Mouse (Mus musculus) cerebellum, adult 9-11 months (tissue): Measurements from ENCODE around the gene Olfr734.

Experiments used
- DNase-seq: peaks from one replicate; pipeline ENCODE4 v3.0.0; 2022

The Olfr734 gene

DNA sequence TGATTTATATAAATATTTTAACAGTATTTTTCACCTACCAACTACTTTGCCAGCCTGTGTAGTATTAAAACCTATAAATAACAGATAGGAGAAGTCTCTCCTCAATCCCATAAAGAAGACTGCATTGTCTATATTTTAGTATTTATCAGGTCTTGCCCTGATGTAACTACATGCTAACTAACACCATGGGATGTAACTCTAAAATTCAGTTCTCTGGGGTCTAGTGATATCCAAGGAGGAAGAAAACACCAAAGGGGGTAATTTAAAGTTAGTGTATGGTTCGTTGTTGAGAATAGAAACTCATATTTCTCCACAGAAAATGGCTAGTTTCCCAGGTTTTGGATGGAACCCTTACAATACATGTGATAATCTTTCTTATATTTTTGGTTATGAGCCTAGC is at the start of gene Olfr734:
TSS of gene Olfr734 (minus strand) at position 101 of the 400 bp plus-strand sequence.
- no peak for DNase-seq

DNA sequence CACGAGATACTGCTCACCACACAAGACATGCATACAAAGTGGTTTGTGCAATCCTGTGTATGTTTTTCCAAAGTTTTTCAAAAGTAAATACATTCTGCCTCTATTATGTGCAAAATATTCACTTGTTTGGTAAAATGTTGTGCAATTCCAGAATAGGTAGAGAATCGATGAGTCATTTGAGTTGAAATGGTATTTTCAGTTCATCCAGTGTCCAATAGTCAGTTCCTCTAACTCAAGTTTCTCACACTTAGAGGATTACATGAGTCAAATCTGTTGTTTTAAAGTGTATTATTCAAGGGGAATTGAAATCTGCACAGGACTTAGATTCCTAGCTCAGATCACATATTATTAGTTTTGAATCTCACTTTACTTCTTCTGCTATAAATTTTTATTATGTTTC is 37.0 kb upstream of the Olfr734 start:
- no peak for DNase-seq

DNA sequence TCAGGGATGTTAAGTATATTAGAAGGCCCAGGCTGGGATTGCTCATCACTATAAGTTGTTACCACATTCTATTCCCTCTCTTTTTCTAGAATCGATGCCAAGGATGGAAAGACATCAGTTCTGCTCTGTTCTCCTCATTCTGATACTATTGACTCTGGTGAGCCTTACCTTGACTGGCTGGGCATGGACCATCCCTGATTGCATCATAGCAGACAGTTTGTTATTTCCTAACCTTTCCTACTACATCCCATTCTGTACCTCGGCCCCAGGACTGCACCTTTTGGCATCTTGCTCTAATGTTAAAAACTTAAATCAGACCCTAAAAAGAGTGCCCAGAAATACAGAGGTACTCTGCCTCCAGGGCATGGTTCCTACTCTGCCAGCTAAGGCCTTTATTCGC is 33.9 kb upstream of the Olfr734 start:
- no peak for DNase-seq

DNA sequence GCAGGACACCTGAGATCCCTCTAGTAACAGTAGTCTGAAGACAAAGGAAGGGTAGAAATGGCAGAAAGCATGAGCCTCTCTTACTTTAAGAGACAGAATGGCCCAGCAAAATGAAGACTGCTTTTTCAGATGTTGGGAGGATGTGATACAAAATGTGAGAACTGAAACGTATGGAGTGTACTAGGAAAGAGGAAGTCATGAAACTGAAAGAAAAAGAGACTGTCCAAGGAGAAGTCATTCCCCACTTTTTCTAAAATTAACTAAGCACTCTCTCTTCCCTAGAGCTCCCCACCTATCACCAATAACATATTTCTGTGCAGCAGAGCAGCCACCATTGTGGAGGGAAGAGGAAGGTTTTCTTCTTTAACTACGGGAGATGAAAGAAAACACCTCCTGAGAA is 31.0 kb upstream of the Olfr734 start, which contains the start of gene Tlr11:
TSS of gene Tlr11 (plus strand) at position 322 of the 400 bp plus-strand sequence.
- no peak for DNase-seq

DNA sequence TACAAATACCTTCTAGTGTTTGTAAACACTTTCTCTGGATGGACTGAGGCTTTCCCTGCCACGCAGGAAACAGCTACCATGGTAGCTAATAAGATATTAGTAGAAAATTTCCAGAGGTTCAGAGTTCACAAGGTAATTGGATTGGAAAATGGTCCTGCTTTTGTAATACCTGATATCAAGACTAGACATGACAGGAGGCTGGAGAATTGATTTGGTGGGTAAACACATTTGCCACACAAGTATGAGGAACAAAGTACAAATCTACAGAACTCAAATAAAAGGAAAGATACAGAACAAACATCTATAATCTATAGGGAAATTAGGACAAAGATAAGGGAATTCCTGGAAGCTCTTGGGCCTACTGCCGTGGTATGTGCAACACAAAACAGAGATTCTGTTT is 30.2 kb upstream of the Olfr734 start:
- DNase-seq = no peak

DNA sequence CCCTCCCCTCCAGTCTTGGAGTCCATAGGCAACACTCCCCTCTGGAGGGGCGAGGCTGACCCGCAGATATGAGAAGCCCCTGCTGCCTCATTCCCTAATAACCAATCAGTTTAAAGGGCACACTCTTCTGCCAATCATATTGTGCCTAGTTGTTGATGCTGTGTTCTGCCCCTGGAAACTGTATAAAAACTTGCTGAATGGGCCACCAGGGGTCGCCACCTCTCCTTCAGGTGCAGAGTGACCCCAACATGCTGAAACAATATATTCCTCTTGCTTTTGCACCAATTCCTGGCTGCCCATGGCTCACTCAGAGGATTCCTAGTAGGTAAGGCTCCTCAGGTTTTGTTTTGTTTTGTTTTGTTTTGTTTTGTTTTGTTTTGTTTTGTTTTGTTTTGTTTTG is 25.9 kb upstream of the Olfr734 start:
- no peak for DNase-seq

DNA sequence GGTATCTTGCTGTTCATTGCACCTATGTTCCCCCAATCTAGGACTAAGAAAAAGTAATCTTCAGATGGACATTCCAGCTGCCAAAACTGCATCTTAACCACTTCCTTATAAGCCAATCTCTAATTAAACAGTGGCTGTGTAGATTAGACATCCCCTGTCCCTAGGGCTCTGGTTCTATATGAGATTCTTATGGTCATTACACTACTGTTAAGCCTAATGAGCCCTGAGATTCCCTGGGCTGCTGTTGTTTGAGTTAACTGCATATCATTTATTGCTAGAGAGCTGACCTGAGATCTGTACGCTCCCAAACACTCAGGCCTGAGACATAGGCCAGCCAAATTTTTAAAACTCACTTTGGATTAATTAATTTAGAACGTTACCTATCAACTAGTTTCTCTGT is 22.2 kb upstream of the Olfr734 start, which contains the start of gene Olfr735:
TSS of gene Olfr735 (minus strand) at position 77 of the 400 bp plus-strand sequence.
- no peak for DNase-seq

DNA sequence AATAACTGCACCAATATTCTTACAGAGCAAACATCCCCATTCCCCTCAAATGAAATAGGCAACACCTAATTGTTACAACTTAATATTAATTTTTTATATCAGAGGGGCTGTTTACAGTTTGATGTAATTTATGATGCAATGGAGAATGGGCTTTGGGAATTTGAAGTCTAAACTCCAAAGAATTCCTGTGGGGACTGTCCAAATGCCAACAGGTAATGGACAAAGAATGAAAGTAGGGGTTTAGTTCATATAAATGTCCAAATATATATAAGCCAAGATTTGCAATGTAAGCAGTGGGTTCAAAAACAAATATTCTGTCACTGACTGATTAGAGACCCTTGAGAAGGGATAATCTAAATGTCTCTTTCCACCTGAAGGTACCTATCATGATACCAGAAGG is 25.1 kb downstream of the Olfr734 start, which contains the start of gene Olfr733:
TSS of gene Olfr733 (minus strand) at position 101 of the 400 bp plus-strand sequence.
- DNase-seq = no peak

DNA sequence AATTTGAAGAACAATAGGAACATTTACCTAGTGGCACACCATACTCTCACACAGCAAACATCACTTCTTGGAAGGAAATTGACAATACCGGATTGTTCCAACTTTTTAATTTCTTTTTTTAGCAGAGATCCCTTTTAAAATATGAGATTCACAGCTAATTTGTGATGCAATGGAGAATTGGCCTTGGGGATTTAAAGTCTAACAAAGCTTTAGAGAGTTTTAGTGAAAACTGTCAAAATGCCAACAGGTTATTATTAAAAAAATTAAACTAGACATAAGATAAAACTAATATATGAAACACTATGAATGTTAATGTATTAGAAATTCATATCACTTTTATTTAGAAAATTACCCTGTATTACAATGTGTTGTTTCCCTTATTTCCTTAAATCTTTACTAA is 42.5 kb downstream of the Olfr734 start, which contains the start of gene Olfr732:
TSS of gene Olfr732 (minus strand) at position 101 of the 400 bp plus-strand sequence.
- DNase-seq = no peak
